Mouse (Mus musculus): Measurements from ENCODE around the gene Pomt1. TPM values are rescaled to one million over a fixed set of nuclear protein-coding genes. Genes with fewer than 3 reads are reported as not detected.

Pomt1 gene
- polyA plus RNA-seq, 1 experiment: 36.4 TPM

DNA sequence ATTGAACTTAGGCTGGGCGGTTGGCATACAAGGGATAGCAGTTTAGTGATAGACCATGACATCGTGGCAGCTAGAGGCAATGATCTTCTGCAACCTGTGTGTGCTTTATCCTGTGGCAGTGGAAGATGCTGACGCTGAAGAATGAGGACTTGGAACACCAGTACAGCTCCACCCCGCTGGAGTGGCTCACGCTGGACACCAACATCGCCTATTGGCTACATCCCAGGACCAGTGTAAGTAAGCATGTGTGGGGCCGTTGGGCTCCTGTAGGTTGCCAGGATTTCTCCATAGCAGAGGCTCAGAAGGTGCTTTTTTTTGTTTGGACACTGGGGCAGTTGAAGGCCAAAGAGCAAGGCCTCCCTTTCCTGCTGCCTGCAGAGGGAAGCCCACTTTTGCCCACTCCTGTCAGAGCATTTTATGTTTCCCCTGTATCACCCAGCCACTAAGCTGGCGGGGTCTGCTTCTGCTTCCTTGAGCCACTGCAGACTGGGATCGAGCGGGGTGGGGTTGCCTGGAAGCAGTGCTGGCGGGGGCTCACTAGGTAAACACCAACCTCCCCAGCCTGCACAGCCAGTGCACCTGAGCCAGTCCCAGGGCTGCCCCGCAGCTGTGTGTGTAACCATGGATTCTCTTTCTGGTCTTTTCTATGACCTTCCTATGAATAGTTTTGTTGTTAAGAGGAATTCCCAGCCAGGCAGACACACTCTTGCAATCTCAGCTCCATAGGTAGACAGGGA lies 15.6 kb downstream of the Pomt1 start:
- Histone ChIP-seq H3K27ac (ENCODE audit: control insufficient read depth, insufficient read depth, low read length) (no peak overlapping the region), H3K36me3 (ENCODE audit: control insufficient read depth, insufficient read depth, low read length) (peaks cover 18% of the 10 kb centered on the region)

DNA sequence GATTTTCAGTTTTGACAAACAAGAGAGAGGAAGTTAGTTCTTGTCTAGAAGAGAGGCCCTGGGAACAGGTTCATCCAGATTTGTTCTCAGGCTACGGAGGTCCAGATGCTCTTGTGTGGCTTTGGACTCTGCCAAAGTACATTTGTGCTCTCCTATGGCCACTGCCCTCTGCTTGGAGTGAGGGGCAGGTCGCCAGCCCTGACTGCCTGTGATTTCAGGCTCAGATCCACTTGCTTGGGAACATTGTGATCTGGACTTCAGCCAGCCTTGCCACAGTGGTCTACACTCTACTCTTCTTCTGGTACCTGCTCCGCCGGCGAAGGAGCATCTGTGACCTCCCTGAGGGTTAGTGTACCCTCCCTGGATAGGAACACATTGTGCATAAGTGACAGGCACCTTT lies 16.3 kb downstream of the Pomt1 start:
- Histone ChIP-seq H3K4me3 (ENCODE audit: control insufficient read depth, insufficient read depth, low read length) (no peak overlapping the region), H3K27ac (ENCODE audit: control insufficient read depth, insufficient read depth, low read length) (no peak overlapping the region), H3K27me3 (ENCODE audit: control insufficient read depth, insufficient read depth, low read length) (no peaks in the 10 kb centered on the region), H3K36me3 (ENCODE audit: control insufficient read depth, insufficient read depth, low read length) (peaks cover 21% of the 10 kb centered on the region), H3K4me1 (replicated peaks; ENCODE audit: control insufficient read depth, insufficient read depth, low read length) (no peaks in the 10 kb centered on the region)
- no peak for DNase-seq
- no peak for TF ChIP-seq POLR2A (IDR thresholded peaks at IDR 0.05; ENCODE audit: control insufficient read depth, extremely low read depth, insufficient read depth, low read length, poor library complexity)
- no peak for TF ChIP-seq CTCF (IDR thresholded peaks at IDR 0.05; ENCODE audit: borderline replicate concordance, control insufficient read depth, extremely low read depth, insufficient read depth, low read length, poor library complexity)
- WGBS: 96% methylated on average over 5 of the region's 5 CpGs

More for the DNA sequence above, 15.6 kb downstream of the Pomt1 start:
- no peaks in the 10 kb centered on the region for H3K27me3 ChIP-seq (ENCODE audit: control insufficient read depth, insufficient read depth, low read length)
- WGBS: 95% methylated on average over 12 of the region's 12 CpGs
- H3K4me1 ChIP-seq (replicated peaks; ENCODE audit: control insufficient read depth, insufficient read depth, low read length): no peaks in the 10 kb centered on the region
- TF ChIP-seq POLR2A (IDR thresholded peaks at IDR 0.05; ENCODE audit: control insufficient read depth, extremely low read depth, insufficient read depth, low read length, poor library complexity) (no peak), CTCF (IDR thresholded peaks at IDR 0.05; ENCODE audit: borderline replicate concordance, control insufficient read depth, extremely low read depth, insufficient read depth, low read length, poor library complexity) (no peak)
- DNase-seq: no peak
- H3K4me3 ChIP-seq (ENCODE audit: control insufficient read depth, insufficient read depth, low read length): no peak overlapping the region

DNA sequence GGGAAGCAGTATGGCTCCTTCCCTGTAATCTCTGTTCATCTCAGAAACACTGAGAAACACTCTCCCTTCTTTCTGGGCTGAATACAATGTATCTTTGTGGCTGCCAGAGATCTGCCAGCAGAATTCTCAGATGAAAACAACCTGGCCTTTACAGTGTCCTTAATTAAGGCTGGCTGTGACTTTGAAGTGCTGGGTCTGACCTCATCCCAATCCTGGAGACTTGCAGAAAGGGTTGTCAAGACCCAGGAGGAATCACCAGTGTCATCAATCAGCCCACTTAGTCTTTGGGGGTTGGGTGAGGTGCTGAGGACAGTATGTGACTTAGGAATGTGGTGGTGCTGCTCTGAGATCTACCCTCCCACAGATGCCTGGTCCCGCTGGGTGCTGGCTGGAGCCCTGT lies 17.0 kb downstream of the Pomt1 start:
- no peak overlapping the region for H3K4me3 ChIP-seq (ENCODE audit: control insufficient read depth, insufficient read depth, low read length)
- no peak overlapping the region for H3K27ac ChIP-seq (ENCODE audit: control insufficient read depth, insufficient read depth, low read length)
- H3K36me3 ChIP-seq (ENCODE audit: control insufficient read depth, insufficient read depth, low read length): peaks cover 26% of the 10 kb centered on the region
- no peaks in the 10 kb centered on the region for H3K27me3 ChIP-seq (ENCODE audit: control insufficient read depth, insufficient read depth, low read length)
- TF ChIP-seq POLR2A (IDR thresholded peaks at IDR 0.05; ENCODE audit: control insufficient read depth, extremely low read depth, insufficient read depth, low read length, poor library complexity): no peak
- no peak for DNase-seq
- 90% methylated on average over 1 of the region's 1 CpGs for WGBS
- no peaks in the 10 kb centered on the region for H3K4me1 ChIP-seq (replicated peaks; ENCODE audit: control insufficient read depth, insufficient read depth, low read length)

DNA sequence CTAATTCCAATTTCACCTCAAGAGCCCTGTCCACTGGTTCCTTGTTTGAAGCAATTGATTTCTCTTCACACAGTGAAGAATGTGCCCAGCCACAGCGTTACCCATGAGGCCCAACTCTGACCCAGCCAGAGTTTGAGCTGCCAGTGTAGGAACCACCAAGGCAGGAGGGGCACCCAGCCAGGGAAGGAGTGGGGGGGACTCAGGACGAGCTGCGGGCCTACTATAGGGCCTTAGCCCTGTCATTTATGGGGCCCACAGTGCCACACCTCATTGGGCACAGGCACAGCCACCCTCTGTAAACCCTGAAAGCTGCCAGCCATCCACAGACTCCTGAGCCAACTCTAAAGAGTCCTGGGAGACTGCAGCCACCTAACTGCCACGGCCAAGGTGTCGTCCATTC lies 18.2 kb downstream of the Pomt1 start:
- Histone ChIP-seq H3K36me3 (ENCODE audit: control insufficient read depth, insufficient read depth, low read length) (peaks cover 26% of the 10 kb centered on the region), H3K27ac (ENCODE audit: control insufficient read depth, insufficient read depth, low read length) (no peak overlapping the region), H3K4me1 (replicated peaks; ENCODE audit: control insufficient read depth, insufficient read depth, low read length) (peaks cover 7% of the 10 kb centered on the region), H3K4me3 (ENCODE audit: control insufficient read depth, insufficient read depth, low read length) (no peak overlapping the region), H3K27me3 (ENCODE audit: control insufficient read depth, insufficient read depth, low read length) (no peaks in the 10 kb centered on the region)
- DNase-seq: no peak
- TF ChIP-seq CTCF (IDR thresholded peaks at IDR 0.05; ENCODE audit: borderline replicate concordance, control insufficient read depth, extremely low read depth, insufficient read depth, low read length, poor library complexity) (no peak), POLR2A (IDR thresholded peaks at IDR 0.05; ENCODE audit: control insufficient read depth, extremely low read depth, insufficient read depth, low read length, poor library complexity) (no peak)
- WGBS: 95% methylated on average over 5 of the region's 5 CpGs

DNA sequence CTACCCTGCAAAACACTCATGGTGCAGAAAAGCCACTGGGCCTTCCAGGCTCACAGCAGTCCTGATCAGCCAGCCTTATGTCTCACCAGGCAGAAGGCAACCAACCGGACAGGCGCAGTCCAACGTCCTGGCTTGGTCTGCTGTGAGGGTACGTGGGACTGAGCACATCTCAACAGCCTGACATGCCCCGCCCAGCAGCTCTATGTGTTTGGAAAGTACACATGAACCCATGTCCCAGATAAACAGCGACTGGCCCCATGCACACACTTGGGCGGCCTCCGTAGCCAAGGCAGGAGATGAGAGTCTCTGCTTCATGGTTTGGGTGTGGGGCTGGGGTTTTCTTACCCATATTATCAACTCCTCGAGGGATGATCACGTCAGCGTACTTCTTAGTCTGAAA lies 19.9 kb downstream of the Pomt1 start:
- TF ChIP-seq POLR2A (IDR thresholded peaks at IDR 0.05; ENCODE audit: control insufficient read depth, extremely low read depth, insufficient read depth, low read length, poor library complexity): no peak
- Histone ChIP-seq H3K36me3 (ENCODE audit: control insufficient read depth, insufficient read depth, low read length) (peaks cover 22% of the 10 kb centered on the region), H3K4me1 (replicated peaks; ENCODE audit: control insufficient read depth, insufficient read depth, low read length) (peaks cover 10% of the 10 kb centered on the region), H3K27me3 (ENCODE audit: control insufficient read depth, insufficient read depth, low read length) (no peaks in the 10 kb centered on the region), H3K4me3 (ENCODE audit: control insufficient read depth, insufficient read depth, low read length) (no peak overlapping the region), H3K27ac (ENCODE audit: control insufficient read depth, insufficient read depth, low read length) (no peak overlapping the region)
- 94% methylated on average over 11 of the region's 11 CpGs for WGBS
- no peak for DNase-seq

DNA sequence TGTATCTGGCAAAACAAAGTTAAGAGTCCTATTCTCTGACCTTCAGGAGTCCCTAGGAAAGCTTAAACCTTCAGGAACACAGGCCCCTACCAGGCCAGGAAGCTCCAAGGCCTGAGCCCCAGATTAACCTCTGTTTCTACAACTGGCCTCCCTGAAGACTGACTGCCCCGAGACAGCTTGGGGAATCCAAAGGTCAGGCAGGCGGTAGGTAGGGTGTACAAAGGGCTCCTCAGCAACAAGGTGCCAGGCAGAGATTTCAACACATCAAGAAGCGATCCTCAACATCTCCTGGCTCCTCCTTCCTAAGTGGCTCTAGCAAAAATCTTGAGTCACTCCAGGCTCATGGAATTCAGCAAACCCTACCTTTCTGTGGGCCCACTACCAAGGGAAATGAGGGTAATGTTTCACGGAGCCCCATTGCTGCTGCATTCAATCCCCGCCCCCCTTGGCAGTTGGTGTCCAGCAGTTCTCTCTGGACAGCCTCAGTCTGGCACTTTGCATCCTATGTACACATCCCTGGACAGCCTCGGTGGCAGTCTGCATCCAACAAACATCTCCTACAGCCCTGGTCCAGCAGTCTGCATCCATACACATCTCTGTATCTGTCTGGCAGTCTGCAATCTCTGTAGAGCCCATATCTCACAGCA lies 22.6 kb downstream of the Pomt1 start:
- no peak for DNase-seq
- WGBS: 63% methylated on average over 6 of the region's 6 CpGs
- H3K4me1 ChIP-seq (replicated peaks; ENCODE audit: control insufficient read depth, insufficient read depth, low read length): peaks cover 10% of the 10 kb centered on the region
- peaks cover 12% of the 10 kb centered on the region for H3K36me3 ChIP-seq (ENCODE audit: control insufficient read depth, insufficient read depth, low read length)
- TF ChIP-seq CTCF (IDR thresholded peaks at IDR 0.05; ENCODE audit: borderline replicate concordance, control insufficient read depth, extremely low read depth, insufficient read depth, low read length, poor library complexity) (no peak), POLR2A (IDR thresholded peaks at IDR 0.05; ENCODE audit: control insufficient read depth, extremely low read depth, insufficient read depth, low read length, poor library complexity) (no peak)
- H3K27me3 ChIP-seq (ENCODE audit: control insufficient read depth, insufficient read depth, low read length): no peaks in the 10 kb centered on the region
- H3K27ac ChIP-seq (ENCODE audit: control insufficient read depth, insufficient read depth, low read length): no peak overlapping the region
- H3K4me3 ChIP-seq (ENCODE audit: control insufficient read depth, insufficient read depth, low read length): peak overlapping the region; percentile 72
